Mouse (Mus musculus) forebrain, embryonic 14.5 days (tissue): Measurements from ENCODE around the gene Hcn4. TPM values are rescaled to one million over a fixed set of nuclear protein-coding genes. Genes with fewer than 3 reads are reported as not detected.
A peak's percentile ranks its signal among the peaks of the same experiment; 100 is the strongest.

Experiments
- ATAC-seq: fragments of 200-750 bp; cut with Nextera tagmentation; 2 replicates; pipeline ENCODE4 v1.8.0; 2017; ENCODE audit warnings: mild to moderate bottlenecking, moderate library complexity
- DNase-seq: peaks from one replicate; pipeline ENCODE4 v3.0.0-alpha.2; 2015; ENCODE audit warnings: low spot score
- H3K27ac ChIP-seq: fragments of 300-500 bp; sonication (generic); 2 replicates; pipeline ENCODE4 v1.5.1; 2014; ENCODE audit warnings: low read depth, mild to moderate bottlenecking, control low read depth, low read length, moderate library complexity
- H3K27me3 ChIP-seq: fragments of 300-500 bp; sonication (generic); replicated peaks from 2 replicates; pipeline ENCODE4 v1.6.1; 2014; ENCODE audit warnings: low read length, control low read depth, mixed read lengths; ENCODE audit not compliant: control insufficient read depth, insufficient read depth
- H3K36me3 ChIP-seq: fragments of 300-500 bp; sonication (generic); 2 replicates; pipeline ENCODE4 v1.6.1; 2014; ENCODE audit warnings: low read length, control low read depth; ENCODE audit not compliant: control insufficient read depth, insufficient read depth
- H3K4me1 ChIP-seq: fragments of 300-500 bp; sonication (generic); 2 replicates; pipeline ENCODE4 v1.6.1; 2014; ENCODE audit warnings: antibody characterized with exemption, low read length, control low read depth; ENCODE audit not compliant: control insufficient read depth, insufficient read depth
- H3K4me2 ChIP-seq: fragments of 300-500 bp; sonication (generic); 2 replicates; pipeline ENCODE4 v1.6.1; 2014; ENCODE audit warnings: mild to moderate bottlenecking, control low read depth, low read length
- H3K4me3 ChIP-seq: fragments of 300-500 bp; sonication (generic); 2 replicates; pipeline ENCODE4 v1.5.1; 2014; ENCODE audit warnings: low read depth, low read length, control low read depth
- H3K9ac ChIP-seq: fragments of 300-500 bp; sonication (generic); 2 replicates; pipeline ENCODE4 v1.6.1; 2014; ENCODE audit warnings: mild to moderate bottlenecking, low read length, control low read depth, moderate library complexity
- H3K9me3 ChIP-seq: fragments of 300-500 bp; sonication (generic); replicated peaks from 2 replicates; pipeline ENCODE4 v1.6.1; 2016; ENCODE audit warnings: low read length, control low read depth, mixed read lengths; ENCODE audit not compliant: control insufficient read depth
- WGBS: fragments of 180-500 bp; shearing (Covaris S2); extraction: QIAGEN DNeasy Blood & Tissue Kit; methylation state at CpG from one replicate; pipeline ENCODE4 v1.1.7; 2014; 5-methylcytosine and 5-hydroxymethylcytosine counted together
- polyA plus RNA-seq: library from polyadenylated mRNA; unstranded; fragments of >200 nt; fragmentation: Nextera tagmentation; extraction: Ambion mirVana; gene quantifications from 2 replicates; pipeline ENCODE4 v1.2.1, GENCODE M21; 2014

Gene Hcn4
- polyA plus RNA-seq, 1 experiment from 2014 or later = 2.6 TPM

GRCm38 (mm10) chr9:58805601-58806318 lies 17.5 kb upstream of the Hcn4 start:
- H3K36me3 ChIP-seq = no peaks in the 10 kb centered on the region
- no peaks in the 10 kb centered on the region for H3K9me3 ChIP-seq
- H3K4me3 ChIP-seq = peak overlapping the region; percentile 17; the same call in 1 of the 2 replicates
- DNase-seq (peak; percentile 74), ATAC-seq (peak; percentile 82)
- peaks cover 4% of the 10 kb centered on the region; the same call in 1 of the 2 replicates for H3K4me1 ChIP-seq
- H3K27me3 ChIP-seq = no peaks in the 10 kb centered on the region
- H3K27ac ChIP-seq = no peak overlapping the region
- 0 out of 2 replicates have a peak overlapping the region, but pooled peaks have one; percentile 41 for H3K9ac ChIP-seq
- H3K4me2 ChIP-seq = peak overlapping the region; percentile 51
- 14% methylated on average over 15 of the region's 15 CpGs for WGBS

GRCm38 (mm10) chr9:58811171-58811570 lies 12.0 kb upstream of the Hcn4 start:
- Histone ChIP-seq H3K27ac (no peak overlapping the region), H3K36me3 (no peaks in the 10 kb centered on the region), H3K4me1 (no peaks in the 10 kb centered on the region), H3K4me2 (no peak overlapping the region), H3K27me3 (no peaks in the 10 kb centered on the region), H3K9ac (no peak overlapping the region), H3K9me3 (no peaks in the 10 kb centered on the region), H3K4me3 (no peak overlapping the region)
- 11% methylated on average over 3 of the region's 3 CpGs for WGBS
- ATAC-seq = no peak
- DNase-seq = no peak

- no peaks in the 10 kb centered on the region; the same call in 1 of the 2 replicates for H3K27me3 ChIP-seq
- H3K4me2 ChIP-seq = no peak overlapping the region
- H3K9me3 ChIP-seq = no peaks in the 10 kb centered on the region
- WGBS = 51% methylated on average over 15 of the region's 15 CpGs
- peak; percentile 49 for ATAC-seq
- no peak overlapping the region for H3K4me3 ChIP-seq
- H3K9ac ChIP-seq = no peak overlapping the region
- DNase-seq = no peak
- 0 out of 2 replicates have a peak, but pooled peaks cover 2% of the 10 kb centered on the region for H3K4me1 ChIP-seq
- no peak overlapping the region for H3K27ac ChIP-seq
- no peaks in the 10 kb centered on the region for H3K36me3 ChIP-seq
Observed at GRCm38 (mm10) chr9:58815552-58816260, 7.5 kb upstream of the Hcn4 start.

GRCm38 (mm10) chr9:58816458-58816857 lies 6.8 kb upstream of the Hcn4 start:
- Histone ChIP-seq H3K4me1 (0 out of 2 replicates have a peak, but pooled peaks cover 2% of the 10 kb centered on the region), H3K27ac (no peak overlapping the region), H3K9ac (no peak overlapping the region), H3K27me3 (no peaks in the 10 kb centered on the region; the same call in 1 of the 2 replicates), H3K4me2 (no peak overlapping the region), H3K9me3 (no peaks in the 10 kb centered on the region), H3K36me3 (no peaks in the 10 kb centered on the region), H3K4me3 (no peak overlapping the region)
- DNase-seq (no peak), ATAC-seq (no peak)
- WGBS = 60% methylated on average over 9 of the region's 9 CpGs

GRCm38 (mm10) chr9:58817676-58818075 lies 5.5 kb upstream of the Hcn4 start:
- WGBS = 53% methylated on average over 3 of the region's 3 CpGs
- no peak overlapping the region for H3K4me2 ChIP-seq
- DNase-seq (no peak), ATAC-seq (no peak)
- no peaks in the 10 kb centered on the region for H3K9me3 ChIP-seq
- H3K36me3 ChIP-seq = no peaks in the 10 kb centered on the region
- H3K4me1 ChIP-seq = 0 out of 2 replicates have a peak, but pooled peaks cover 2% of the 10 kb centered on the region
- H3K4me3 ChIP-seq = no peak overlapping the region
- peaks cover 3% of the 10 kb centered on the region; the same call in 1 of the 2 replicates for H3K27me3 ChIP-seq
- no peak overlapping the region for H3K27ac ChIP-seq
- no peak overlapping the region for H3K9ac ChIP-seq

GRCm38 (mm10) chr9:58822431-58823091 lies 651 bp upstream of the Hcn4 start:
- Histone ChIP-seq H3K4me1 (peaks cover 10% of the 10 kb centered on the region; the same call in 1 of the 2 replicates), H3K27ac (peak overlapping the region; percentile 93), H3K4me3 (peak overlapping the region; percentile 80), H3K27me3 (peaks cover 18% of the 10 kb centered on the region; the same call in 1 of the 2 replicates), H3K36me3 (no peaks in the 10 kb centered on the region), H3K4me2 (peak overlapping the region; percentile 97), H3K9ac (peak overlapping the region; percentile 87), H3K9me3 (no peaks in the 10 kb centered on the region)
- DNase-seq (peak; percentile 91), ATAC-seq (peak; percentile 90)
- under 1% methylated on average over 61 of the region's 62 CpGs for WGBS

- DNase-seq (no peak), ATAC-seq (no peak)
- peak overlapping the region; percentile 87 for H3K9ac ChIP-seq
- no peak overlapping the region for H3K27ac ChIP-seq
- peak overlapping the region; percentile 80 for H3K4me3 ChIP-seq
- H3K4me2 ChIP-seq = peak overlapping the region; percentile 97
- H3K4me1 ChIP-seq = peaks cover 10% of the 10 kb centered on the region; the same call in 1 of the 2 replicates
- no peaks in the 10 kb centered on the region for H3K36me3 ChIP-seq
- 1% methylated on average over 32 of the region's 35 CpGs for WGBS
- H3K27me3 ChIP-seq = peaks cover 18% of the 10 kb centered on the region; the same call in 1 of the 2 replicates
- H3K9me3 ChIP-seq = no peaks in the 10 kb centered on the region
Observed at GRCm38 (mm10) chr9:58823918-58824215, 655 bp downstream of the Hcn4 start.

- Histone ChIP-seq H3K36me3 (no peaks in the 10 kb centered on the region), H3K4me3 (no peak overlapping the region), H3K9ac (no peak overlapping the region), H3K27me3 (peaks cover 4% of the 10 kb centered on the region; the same call in 1 of the 2 replicates), H3K4me2 (no peak overlapping the region), H3K27ac (no peak overlapping the region), H3K9me3 (no peaks in the 10 kb centered on the region), H3K4me1 (peaks cover 3% of the 10 kb centered on the region; the same call in 1 of the 2 replicates)
- no peak for ATAC-seq
- no peak for DNase-seq
- 61% methylated on average over 4 of the region's 4 CpGs for WGBS
Observed at GRCm38 (mm10) chr9:58829627-58830026, 6.4 kb downstream of the Hcn4 start.
